Mouse (Mus musculus): ENCODE data around the gene Cryba2.

DNA sequence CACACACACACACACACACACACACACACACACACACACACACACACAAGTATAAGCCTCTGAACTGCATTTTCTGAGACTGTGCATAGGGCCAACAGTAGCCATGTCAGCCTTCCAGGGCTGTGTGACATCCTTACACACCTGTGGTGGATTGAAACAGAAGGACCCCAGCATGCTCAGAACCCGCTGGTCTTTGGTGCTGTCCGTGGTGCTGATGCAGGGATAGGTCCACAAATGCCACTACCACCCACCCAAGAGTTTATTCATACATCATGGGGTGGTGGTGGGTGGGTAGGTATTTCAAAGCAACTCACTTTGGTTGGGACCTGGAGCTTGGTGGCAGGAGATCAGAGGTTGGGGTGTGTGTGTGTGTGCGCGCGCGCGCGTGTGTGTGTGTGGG lies 1.4 kb downstream of the Cryba2 start:
- TF ChIP-seq CTCF (IDR thresholded peaks at IDR 0.05; ENCODE audit: extremely low read depth, insufficient read length, insufficient replicate concordance, low read depth, low read length) (no peak), POLR2A (IDR thresholded peaks at IDR 0.05; ENCODE audit: low read depth, low read length) (no peak)

Data from small intestine, adult 2 months (tissue).